Mouse (Mus musculus) thymus, adult 2 months (tissue): ENCODE measurements around the gene Med7.

Experiments
- CTCF ChIP-seq: fragments of 200-500 bp; IDR thresholded peaks from 2 replicates; pipeline ENCODE4 v1.5.1; 2012; ENCODE audit warnings: mild to moderate bottlenecking, control low read depth, low read length, moderate library complexity, borderline replicate concordance; ENCODE audit not compliant: control insufficient read depth, poor library complexity, insufficient read depth; ENCODE audit errors: extremely low read depth
- POLR2A ChIP-seq: fragments of 200-500 bp; IDR thresholded peaks from 2 replicates; pipeline ENCODE4 v1.6.1; 2012; ENCODE audit warnings: mild to moderate bottlenecking, low read length, control low read depth, moderate library complexity; ENCODE audit not compliant: control insufficient read depth, poor library complexity, insufficient read depth; ENCODE audit errors: extremely low read depth

GRCm38 (mm10) chr11:46443152-46443551 is 6.4 kb downstream of the Med7 start:
- no peak for TF ChIP-seq POLR2A
- TF ChIP-seq CTCF, result no peak
